Mouse (Mus musculus) CH12.LX (cell line): ENCODE measurements around the gene Ggt5. TPM values are rescaled to one million over a fixed set of nuclear protein-coding genes. Genes with fewer than 3 reads are reported as not detected.

Experiments
- DNase-seq: peaks from one replicate; pipeline ENCODE4 v3.0.0-alpha.2; 2013; ENCODE audit errors: extremely low read depth
- H3K27ac ChIP-seq: 2 replicates; pipeline ENCODE4 v1.5.1; 2012; ENCODE audit warnings: low read depth, mild to moderate bottlenecking, control low read depth, moderate library complexity; ENCODE audit not compliant: insufficient read depth
- H3K27me3 ChIP-seq: replicated peaks from 2 replicates; pipeline ENCODE3; 2012; ENCODE audit warnings: inconsistent platforms
- H3K36me3 ChIP-seq, 2 experiments: replicated peaks in 1 of 2; 2 replicates each; pipeline versions ENCODE3 to v1.6.1; 2012; ENCODE audit warnings: inconsistent platforms in 1 of 2, low read length in 1 of 2, mild to moderate bottlenecking in 1 of 2, mixed read lengths in 1 of 2, moderate library complexity in 1 of 2; ENCODE audit not compliant: control insufficient read depth in 1 of 2, insufficient read depth in 1 of 2
- H3K4me1 ChIP-seq, 2 experiments: 2 replicates each; pipeline ENCODE4 v1.6.1; 2012; ENCODE audit warnings: inconsistent platforms in 1 of 2, moderate library complexity in 1 of 2; ENCODE audit not compliant: insufficient read depth in 2 of 2, control insufficient read depth in 1 of 2
- H3K4me2 ChIP-seq: 2 replicates; pipeline ENCODE4 v1.6.1; 2012; ENCODE audit warnings: low read depth, mild to moderate bottlenecking, control low read depth; ENCODE audit not compliant: poor library complexity, insufficient read depth, severe bottlenecking
- H3K4me3 ChIP-seq, 3 experiments: fragments of 150-350 bp in 1 of 3; sonication (generic) in 1 of 3; replicated peaks in 1 of 3; 2 replicates each; pipeline versions ENCODE3 to v1.5.1; 2011 to 2012; ENCODE audit warnings: low read depth in 2 of 3, low read length in 2 of 3, mild to moderate bottlenecking in 2 of 3, moderate library complexity in 2 of 3, control low read depth in 1 of 3, improper control_type of control experiment in 1 of 3, inconsistent platforms in 1 of 3, mixed read lengths in 1 of 3; ENCODE audit not compliant: poor library complexity in 1 of 3
- H3K79me2 ChIP-seq: replicated peaks from 2 replicates; pipeline ENCODE4 v1.6.1; 2012; ENCODE audit warnings: mild to moderate bottlenecking, moderate library complexity; ENCODE audit not compliant: control insufficient read depth, poor library complexity, insufficient read depth, severe bottlenecking; ENCODE audit errors: extremely low read depth
- H3K9ac ChIP-seq: 2 replicates; pipeline ENCODE4 v1.6.1; 2012; ENCODE audit warnings: low read depth, mild to moderate bottlenecking, control low read depth, moderate library complexity; ENCODE audit not compliant: insufficient read depth
- H3K9me3 ChIP-seq: replicated peaks from 2 replicates; pipeline ENCODE3; 2012; ENCODE audit warnings: low read length, inconsistent platforms, mixed read lengths
- E2F4 ChIP-seq: IDR thresholded peaks from 2 replicates; pipeline ENCODE4 v1.6.1; 2011; ENCODE audit warnings: low read depth, low read length, improper control_type of control experiment; ENCODE audit not compliant: insufficient replicate concordance
- ELF1 ChIP-seq: IDR thresholded peaks from 2 replicates; pipeline ENCODE4 v1.6.1; 2014; ENCODE audit warnings: low read depth, mild to moderate bottlenecking, inconsistent platforms, low read length, improper control_type of control experiment
- EP300 ChIP-seq: IDR thresholded peaks from 2 replicates; pipeline ENCODE4 v1.6.1; 2011; ENCODE audit warnings: low read length, improper control_type of control experiment
- ETS1 ChIP-seq: conservative IDR thresholded peaks from 2 replicates; pipeline ENCODE4 v1.6.1; 2012; ENCODE audit warnings: low read depth, mild to moderate bottlenecking, inconsistent platforms, low read length, improper control_type of control experiment, moderate library complexity
- HCFC1 ChIP-seq: IDR thresholded peaks from 2 replicates; pipeline ENCODE4 v1.6.1; 2012; ENCODE audit warnings: low read depth, mild to moderate bottlenecking, inconsistent platforms, low read length, improper control_type of control experiment
- IRF4 ChIP-seq: IDR thresholded peaks from 2 replicates; pipeline ENCODE4 v1.6.1; 2014; ENCODE audit warnings: low read depth, mild to moderate bottlenecking, inconsistent platforms, low read length, improper control_type of control experiment
- JUN ChIP-seq: IDR thresholded peaks from 2 replicates; pipeline ENCODE4 v1.6.1; 2011; ENCODE audit warnings: low read depth, mild to moderate bottlenecking, low read length, improper control_type of control experiment, moderate library complexity; ENCODE audit not compliant: insufficient read depth
- MAFK ChIP-seq: IDR thresholded peaks from 2 replicates; pipeline ENCODE4 v1.6.1; 2011; ENCODE audit warnings: low read length, improper control_type of control experiment; ENCODE audit not compliant: insufficient replicate concordance
- MAZ ChIP-seq: IDR thresholded peaks from 2 replicates; pipeline ENCODE4 v1.6.1; 2012; ENCODE audit warnings: low read depth, mild to moderate bottlenecking, inconsistent platforms, low read length, improper control_type of control experiment, moderate library complexity
- NRF1 ChIP-seq: IDR thresholded peaks from 2 replicates; pipeline ENCODE4 v1.6.1; 2014; ENCODE audit warnings: low read depth, mild to moderate bottlenecking, inconsistent platforms, low read length, improper control_type of control experiment, moderate library complexity
- PAX5 ChIP-seq: IDR thresholded peaks from 2 replicates; pipeline ENCODE4 v1.6.1; 2012; ENCODE audit warnings: low read length, inconsistent platforms, mixed read lengths
- POLR2AphosphoS2 ChIP-seq: IDR thresholded peaks from 2 replicates; pipeline ENCODE4 v1.6.1; 2011; ENCODE audit warnings: low read depth, low read length, improper control_type of control experiment
- RAD21 ChIP-seq: IDR thresholded peaks from 2 replicates; pipeline ENCODE4 v1.6.1; 2011; ENCODE audit warnings: low read depth, mild to moderate bottlenecking, low read length, improper control_type of control experiment, moderate library complexity
- SIN3A ChIP-seq: IDR thresholded peaks from 2 replicates; pipeline ENCODE4 v1.6.1; 2012; ENCODE audit warnings: low read length, improper control_type of control experiment, inconsistent platforms
- SMC3 ChIP-seq: IDR thresholded peaks from 2 replicates; pipeline ENCODE4 v1.6.1; 2011; ENCODE audit warnings: low read depth, low read length, improper control_type of control experiment
- USF1 ChIP-seq: IDR thresholded peaks from 2 replicates; pipeline ENCODE4 v1.6.1; 2014; ENCODE audit warnings: low read depth, mild to moderate bottlenecking, inconsistent platforms, low read length, improper control_type of control experiment
- ZC3H11A ChIP-seq: IDR thresholded peaks from 2 replicates; pipeline ENCODE4 v1.6.1; 2012; ENCODE audit warnings: low read depth, mild to moderate bottlenecking, inconsistent platforms, low read length, improper control_type of control experiment
- ZMIZ1 ChIP-seq: IDR thresholded peaks from 2 replicates; pipeline ENCODE4 v1.6.1; 2012; ENCODE audit warnings: low read depth, mild to moderate bottlenecking, inconsistent platforms, low read length, improper control_type of control experiment
- dilution Hi-C: fragments of 300-500 bp; cut with MboI; formaldehyde crosslinking; loops from 2 replicates; pipeline ENCODE4 v1.14.3; 2020; ENCODE audit warnings: low sequenced_read_pairs; ENCODE audit not compliant: extremely low pct_unique_long_range_greater_than_20kb, extremely low pct_ligation_motif_present
- in situ Hi-C: fragments of 300-500 bp; cut with MboI; formaldehyde crosslinking; loops from 3 replicates; pipeline ENCODE4 v1.14.3; 2019; ENCODE audit warnings: low sequenced_read_pairs, low pct_ligation_motif_present, low pct_unique_long_range_greater_than_20kb, mixed read lengths
- polyA plus RNA-seq: library from polyadenylated mRNA; unstranded; fragments of >175 nt; gene quantifications from 2 replicates; pipeline ENCODE4 v1.2.1, GENCODE M21; 2012; ENCODE audit warnings: low read depth; ENCODE audit not compliant: insufficient read length
- total RNA-seq, 2 experiments: library from RNA; depleted of rRNA; stranded (reverse); fragments of 300-350 nt in 1 of 2; fragments of >200 nt in 1 of 2; gene quantifications; 2 replicates each; pipeline ENCODE4 v1.2.3; 2012 to 2014

The Ggt5 gene
- total and polyA plus RNA-seq, 3 experiments = not detected

GRCm38 (mm10) chr10:75627490-75627889 lies 38.4 kb downstream of the Ggt5 start:
- Histone ChIP-seq H3K4me2 (no peak overlapping the region), H3K4me1 (no peaks in the 10 kb centered on the region), H3K27ac (no peak overlapping the region), H3K9me3 (peaks cover 6% of the 10 kb centered on the region), H3K79me2 (no peaks in the 10 kb centered on the region), H3K27me3 (no peaks in the 10 kb centered on the region), H3K4me3 (no peak overlapping the region), H3K36me3 (no peaks in the 10 kb centered on the region), H3K9ac (no peak overlapping the region)
- DNase-seq = no peak
- TF ChIP-seq NRF1 (no peak), HCFC1 (no peak), ETS1 (no peak), ELF1 (no peak), SMC3 (no peak), POLR2AphosphoS2 (no peak), SIN3A (no peak), MAZ (no peak), E2F4 (no peak), ZC3H11A (no peak), JUN (no peak), EP300 (no peak)
- dilution Hi-C loops = no loop called here
- in situ Hi-C loops = no loop called here

GRCm38 (mm10) chr10:75632633-75633032 lies 43.5 kb downstream of the Ggt5 start:
- Histone ChIP-seq H3K4me2 (no peak overlapping the region), H3K79me2 (no peaks in the 10 kb centered on the region), H3K9ac (no peak overlapping the region), H3K36me3 (peaks cover 0 to 11% of the 10 kb centered on the region in 2 experiments), H3K27me3 (no peaks in the 10 kb centered on the region), H3K4me1 (peaks cover 2 to 18% of the 10 kb centered on the region in 2 experiments; a peak in 2 of 4 replicates), H3K9me3 (peaks cover 6% of the 10 kb centered on the region), H3K27ac (no peak overlapping the region), H3K4me3 (no peak overlapping the region)
- no peak for DNase-seq
- TF ChIP-seq MAFK (no peak), USF1 (no peak), PAX5 (no peak), ZMIZ1 (no peak), IRF4 (no peak), SMC3 (no peak), E2F4 (no peak), RAD21 (no peak)
- in situ Hi-C loops (loop anchor here (10.0 kb wide), 1 partner anchor 48 kb away; the partner anchor contains the start of gene Ggt5), dilution Hi-C loops (no loop called here)
